Mouse (Mus musculus): Measurements from ENCODE around the gene Adipoq.

DNA sequence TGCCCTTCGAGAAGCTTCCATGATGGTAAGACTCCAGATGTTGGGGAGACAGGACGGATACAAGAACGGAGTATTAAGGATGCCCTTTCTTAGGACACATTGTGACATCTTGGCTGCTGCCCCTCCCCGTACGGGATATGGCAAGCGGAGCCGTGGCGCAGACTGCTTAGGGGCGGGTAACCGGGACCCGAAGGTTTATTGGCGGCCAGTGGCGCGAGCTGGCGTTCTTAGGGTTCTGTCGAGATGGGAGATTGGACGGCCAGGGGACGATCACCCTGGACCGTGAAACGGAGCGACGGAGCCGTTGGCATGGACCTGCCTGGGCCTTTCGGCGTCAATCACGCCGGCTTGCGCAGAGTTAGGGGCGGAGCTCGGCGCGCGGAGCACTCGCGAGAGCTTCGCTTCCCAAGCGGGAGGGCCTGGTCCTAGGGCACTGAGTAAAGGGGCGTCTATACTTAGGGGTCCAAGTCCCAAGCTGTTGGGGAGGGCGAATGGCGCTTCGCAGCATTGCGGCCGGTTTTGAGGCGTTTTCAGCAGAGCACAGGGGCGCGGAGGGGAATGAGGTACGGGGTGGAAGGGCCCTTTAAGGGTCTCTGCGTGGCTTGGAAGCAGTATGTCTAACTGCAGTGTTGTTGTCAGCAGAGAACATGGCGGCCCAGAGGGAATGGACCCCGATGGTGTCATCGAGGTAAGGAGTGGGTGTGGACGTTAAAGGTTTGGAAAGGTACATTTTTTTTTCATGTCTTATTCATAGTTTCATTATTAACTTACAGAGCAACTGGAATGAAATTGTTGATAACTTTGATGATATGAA lies 38.2 kb upstream of the Adipoq start:
- TF ChIP-seq CTCF (IDR thresholded peaks at IDR 0.05; ENCODE audit: extremely low read depth, insufficient read depth, insufficient read length, insufficient replicate concordance) (no peak), POLR2A (IDR thresholded peaks at IDR 0.05; ENCODE audit: low read depth, low read length) (peak; percentile 87)
